In genomic region chr12:75340331-75340730, GRCm38 (mm10) we compare ENCODE assay signal across 26 mouse cellular contexts. TPM values are rescaled to one million over a fixed set of nuclear protein-coding genes. Genes with fewer than 3 reads are reported as not detected.
"Had no signal": no experiment of that assay in that cellular context is flagged by ENCODE, and none has a peak within 500 bp of the region (broad histone marks: within the 10 kb centered on the region; RNA-seq: fewer than 3 reads in every experiment).

No protein-coding gene starts in this region.

- H3K27me3 ChIP-seq: embryonic facial prominence, embryonic 12.5 days; embryonic facial prominence, embryonic 13.5 days; embryonic facial prominence, embryonic 15.5 days; forebrain, embryonic 12.5 days; forebrain, embryonic 13.5 days; forebrain, embryonic 15.5 days had no signal

- H3K4me2 ChIP-seq: embryonic facial prominence, embryonic 12.5 days; embryonic facial prominence, embryonic 13.5 days; embryonic facial prominence, embryonic 15.5 days; forebrain, embryonic 12.5 days; forebrain, embryonic 13.5 days; forebrain, embryonic 15.5 days had no signal

- ATAC-seq: forebrain, embryonic 13.5 days; forebrain, embryonic 14.5 days; forebrain, embryonic 15.5 days; forebrain, embryonic 16.5 days; forebrain, postnatal 0 days had no signal

- H3K36me3 ChIP-seq: embryonic facial prominence, embryonic 10.5 days; embryonic facial prominence, embryonic 12.5 days; embryonic facial prominence, embryonic 13.5 days; embryonic facial prominence, embryonic 15.5 days; forebrain, embryonic 10.5 days; forebrain, embryonic 12.5 days; forebrain, embryonic 15.5 days; heart, embryonic 10.5 days had no signal

- H3K4me3 ChIP-seq: embryonic facial prominence, embryonic 10.5 days; embryonic facial prominence, embryonic 12.5 days; embryonic facial prominence, embryonic 13.5 days; embryonic facial prominence, embryonic 15.5 days; erythroblast, embryonic 14.5 days; forebrain, embryonic 10.5 days; forebrain, embryonic 12.5 days; forebrain, embryonic 13.5 days; forebrain, embryonic 15.5 days; heart, adult 2 months; heart, embryonic 10.5 days had no signal

- DNase-seq: cerebellum, adult 18-20 months; cerebellum, adult 2 months; cerebellum, adult 8-10 months; cerebellum, adult 9-10 months; cerebellum, adult 9-11 months; cerebellum, postnatal 10 days; cerebellum, postnatal 14 days; cerebellum, postnatal 25 days; cerebellum, postnatal 36 days; embryo, embryonic 11 days; forebrain, postnatal 0 days; gastrocnemius, postnatal 10 days had no signal

- H3K27ac ChIP-seq: embryonic facial prominence, embryonic 10.5 days; embryonic facial prominence, embryonic 12.5 days; embryonic facial prominence, embryonic 13.5 days; embryonic facial prominence, embryonic 15.5 days; forebrain, embryonic 10.5 days; forebrain, embryonic 12.5 days; forebrain, embryonic 13.5 days; forebrain, embryonic 15.5 days; heart, adult 2 months; heart, embryonic 10.5 days had no signal

- H3K4me1 ChIP-seq: embryonic facial prominence, embryonic 10.5 days; embryonic facial prominence, embryonic 12.5 days; embryonic facial prominence, embryonic 13.5 days; embryonic facial prominence, embryonic 15.5 days; forebrain, embryonic 10.5 days; forebrain, embryonic 12.5 days; forebrain, embryonic 13.5 days; forebrain, embryonic 15.5 days; heart, embryonic 10.5 days had no signal

- H3K9ac ChIP-seq: embryonic facial prominence, embryonic 12.5 days; embryonic facial prominence, embryonic 13.5 days; embryonic facial prominence, embryonic 15.5 days; forebrain, embryonic 12.5 days; forebrain, embryonic 13.5 days; forebrain, embryonic 15.5 days; forebrain, postnatal 0 days had no signal

- H3K9me3 ChIP-seq: embryonic facial prominence, embryonic 10.5 days; embryonic facial prominence, embryonic 12.5 days; embryonic facial prominence, embryonic 13.5 days; embryonic facial prominence, embryonic 15.5 days; forebrain, embryonic 10.5 days; forebrain, embryonic 12.5 days; forebrain, embryonic 13.5 days; forebrain, embryonic 15.5 days; heart, embryonic 10.5 days had no signal

RNA-seq across cellular contexts. Expression of gene Rhoj, which starts 32.2 kb away (rescaled TPM):
- total RNA-seq: common myeloid progenitor, adult 5-6 weeks had no signal
